Mouse (Mus musculus) 3134 (cell line): ENCODE results near the gene Trat1.

Source experiments
- DNase-seq: peaks from one replicate; pipeline ENCODE4 v3.0.0-alpha.2; 2011; ENCODE audit warnings: low spot score; ENCODE audit not compliant: insufficient read length; ENCODE audit errors: extremely low read depth

Gene Trat1

GRCm38 (mm10) chr16:48720259-48720658, 51.6 kb downstream of the Trat1 start:
- no peak for DNase-seq

DNA sequence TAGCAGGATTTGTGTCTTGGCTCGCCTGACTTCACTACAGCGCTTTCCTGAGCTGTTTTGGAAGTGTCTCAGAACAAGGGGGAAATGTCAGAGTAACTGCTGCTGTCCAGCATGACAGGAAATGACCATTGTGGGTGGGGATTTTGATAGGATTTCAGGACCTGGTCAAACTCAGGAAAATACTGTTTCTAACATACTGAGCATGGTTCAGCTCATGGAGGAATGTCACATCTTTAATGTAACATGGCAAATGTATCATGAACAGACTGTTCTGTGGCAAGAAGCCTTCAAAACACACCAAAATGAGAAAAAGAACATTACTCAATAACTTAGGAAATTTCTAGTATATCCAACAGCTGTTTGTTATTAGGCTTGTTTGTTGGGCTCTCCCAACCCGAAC, 52.1 kb downstream of the Trat1 start:
- no peak for DNase-seq

DNA sequence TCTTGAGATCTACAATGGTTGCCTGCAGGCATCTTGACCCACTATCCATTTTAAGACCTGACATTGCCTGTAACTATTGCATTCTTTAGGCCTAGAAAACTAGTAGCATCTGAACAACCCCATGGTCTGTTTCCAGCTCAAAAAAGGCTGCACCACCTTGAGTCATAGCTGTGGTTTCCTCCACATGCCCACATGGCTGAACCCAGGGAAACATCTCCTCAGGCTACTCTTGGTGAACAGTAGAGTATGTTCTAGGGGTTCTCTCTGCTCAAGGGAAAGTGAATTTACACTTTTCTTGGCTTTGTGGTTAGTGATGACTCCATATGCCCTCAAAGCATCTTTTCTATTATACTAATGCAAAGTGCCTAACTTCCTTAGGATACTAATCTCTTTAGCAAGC, 55.5 kb downstream of the Trat1 start:
- no peak for DNase-seq

DNA sequence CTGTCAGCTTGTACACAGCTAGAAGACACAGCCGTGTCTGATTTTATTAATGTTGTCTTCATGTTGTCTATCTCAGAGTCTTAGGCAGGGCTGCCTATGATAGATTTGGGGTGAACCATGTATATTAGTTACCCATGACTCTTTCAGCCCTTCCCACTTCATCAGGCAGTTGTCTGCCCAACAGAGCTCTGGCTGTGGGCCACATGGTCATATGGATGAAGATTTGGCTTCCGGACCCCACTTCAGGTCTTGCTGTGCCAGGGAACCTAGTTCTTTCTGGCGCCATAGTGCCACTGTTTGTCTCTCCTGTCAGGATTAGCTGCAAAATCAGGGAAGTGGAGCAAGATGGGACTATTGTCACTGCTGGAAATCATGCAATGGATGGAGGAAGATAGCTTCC, 69.9 kb downstream of the Trat1 start:
- no peak for DNase-seq
